In the genomic region with DNA sequence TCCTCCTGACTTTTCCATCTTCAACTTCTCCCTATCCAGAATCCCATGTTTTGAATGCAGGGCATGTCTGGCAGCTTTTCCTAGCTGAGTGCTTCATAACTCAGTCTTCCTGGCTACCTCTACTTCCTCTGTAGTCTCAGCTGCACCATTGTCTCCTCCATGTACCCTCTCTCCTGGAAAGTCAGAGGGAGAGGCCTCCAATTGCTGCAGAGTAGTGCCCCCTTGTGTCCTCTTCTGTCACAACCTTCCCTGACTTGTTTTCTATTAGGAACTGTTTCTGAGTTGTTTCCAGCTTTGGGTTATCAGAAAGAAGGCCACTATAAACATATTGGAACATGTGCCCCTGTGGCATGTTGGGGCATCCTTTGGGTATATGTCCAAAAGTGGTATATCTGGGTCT, we compare ENCODE assay signal across 8 mouse cellular contexts.
DNase-seq lines count a peak whose midpoint lies in the region; ATAC-seq and TF ChIP-seq lines count a peak whose summit lies in the region.
"Had no signal": no experiment of that assay in that cellular context is flagged by ENCODE, and none has a peak within 500 bp of the region (broad histone marks: within the 10 kb centered on the region; RNA-seq: fewer than 3 reads in every experiment).

No protein-coding gene starts in this region.

- intact Hi-C loops in left cerebral cortex, postnatal 25 days (cut with DNase I): loop anchor here (5.0 kb wide), 1 partner anchor 59 kb away; no protein-coding TSS in a partner anchor

- no peak overlapping the region for H3K4me2 ChIP-seq in kidney, postnatal 0 days (ENCODE audit: low read length)
- H3K4me2 ChIP-seq in kidney, embryonic 14.5 days (replicated peaks; ENCODE audit: low read depth, low read length): no peak overlapping the region
- H3K4me2 ChIP-seq: hindbrain, embryonic 15.5 days had no signal

- H3K36me3 ChIP-seq in kidney, postnatal 0 days (ENCODE audit: insufficient read depth, low read length): no peaks in the 10 kb centered on the region
- no peaks in the 10 kb centered on the region for H3K36me3 ChIP-seq in kidney, embryonic 14.5 days (ENCODE audit: control insufficient read depth, insufficient read depth, low read length)
- H3K36me3 ChIP-seq: hindbrain, embryonic 15.5 days had no signal

- no peak overlapping the region for H3K4me3 ChIP-seq in kidney, postnatal 0 days (replicated peaks; ENCODE audit: low read depth, low read length)
- no peak overlapping the region for H3K4me3 ChIP-seq in kidney, embryonic 14.5 days (ENCODE audit: low read length)
- H3K4me3 ChIP-seq: hindbrain, embryonic 15.5 days had no signal

- ATAC-seq in kidney, postnatal 0 days (replicated peaks; ENCODE audit: low FRiP score, low read depth): no peak
- ATAC-seq in kidney, embryonic 14.5 days (ENCODE audit: low FRiP score, low TSS enrichment): no peak

- H3K27me3 ChIP-seq in kidney, postnatal 0 days (ENCODE audit: insufficient read depth, low read length): no peaks in the 10 kb centered on the region
- H3K27me3 ChIP-seq in kidney, embryonic 14.5 days (ENCODE audit: control insufficient read depth, insufficient read depth, low read length): no peaks in the 10 kb centered on the region
- H3K27me3 ChIP-seq: hindbrain, embryonic 15.5 days had no signal

- no peaks in the 10 kb centered on the region for H3K9me3 ChIP-seq in kidney, postnatal 0 days (replicated peaks; ENCODE audit: low read length)
- no peaks in the 10 kb centered on the region for H3K9me3 ChIP-seq in kidney, embryonic 14.5 days (ENCODE audit: control insufficient read depth, low read length)
- H3K9me3 ChIP-seq: hindbrain, embryonic 15.5 days had no signal

- no peak overlapping the region for H3K9ac ChIP-seq in kidney, postnatal 0 days (ENCODE audit: low read depth, low read length)
- H3K9ac ChIP-seq in kidney, embryonic 14.5 days (ENCODE audit: low read depth, low read length): no peak overlapping the region
- H3K9ac ChIP-seq: hindbrain, embryonic 15.5 days had no signal

- TF ChIP-seq CTCF in kidney, postnatal 0 days (IDR thresholded peaks at IDR 0.05; ENCODE audit: low read depth): peak; percentile 61

- H3K27ac ChIP-seq in kidney, postnatal 0 days: no peak overlapping the region
- no peak overlapping the region for H3K27ac ChIP-seq in kidney, embryonic 14.5 days (ENCODE audit: low read depth, low read length)
- H3K27ac ChIP-seq: hindbrain, embryonic 15.5 days had no signal

- DNase-seq in kidney, postnatal 0 days (ENCODE audit: low spot score): peak; percentile 32
- DNase-seq in NIH3T3 (ENCODE audit: low read depth): peak; percentile 2
- peak; percentile 59 for DNase-seq in embryo, embryonic 10 days (ENCODE audit: low spot score)
- DNase-seq in left cerebral cortex, postnatal 25 days (ENCODE audit: low spot score in 2 of 2): peak; percentile 14 to 19
- DNase-seq in retina, postnatal 1 day: peak; percentile 44
- DNase-seq in gastrocnemius, adult 18-20 months (ENCODE audit: low spot score): no peak

- no peaks in the 10 kb centered on the region for H3K4me1 ChIP-seq in kidney, postnatal 0 days (replicated peaks; ENCODE audit: insufficient read depth, low read length)
- no peaks in the 10 kb centered on the region for H3K4me1 ChIP-seq in kidney, embryonic 14.5 days (ENCODE audit: control insufficient read depth, insufficient read depth, low read length)
- H3K4me1 ChIP-seq: hindbrain, embryonic 15.5 days had no signal
